Mouse (Mus musculus): ENCODE results near the gene Prrc2a. TPM values are rescaled to one million over a fixed set of nuclear protein-coding genes. Genes with fewer than 3 reads are reported as not detected.

Prrc2a gene
- polyA plus RNA-seq, 1 experiment, result 770 TPM

- DNase-seq, result no peak
- Histone ChIP-seq H3K27ac (ENCODE audit: control insufficient read depth, insufficient read depth, low read length) (no peak overlapping the region), H3K4me1 (replicated peaks; ENCODE audit: control insufficient read depth, insufficient read depth, low read length) (no peaks in the 10 kb centered on the region), H3K36me3 (ENCODE audit: control insufficient read depth, insufficient read depth, low read length) (peaks cover 91% of the 10 kb centered on the region), H3K4me3 (ENCODE audit: control insufficient read depth, insufficient read depth, low read length) (no peak overlapping the region), H3K27me3 (ENCODE audit: control insufficient read depth, insufficient read depth, low read length) (no peaks in the 10 kb centered on the region)
- WGBS, result 92% methylated on average over 5 of the region's 5 CpGs
- TF ChIP-seq CTCF (IDR thresholded peaks at IDR 0.05; ENCODE audit: borderline replicate concordance, control insufficient read depth, extremely low read depth, insufficient read depth, low read length, poor library complexity), result no peak
- TF ChIP-seq POLR2A (IDR thresholded peaks at IDR 0.05; ENCODE audit: control insufficient read depth, extremely low read depth, insufficient read depth, low read length, poor library complexity), result no peak
Measured at GRCm38 (mm10) chr17:35146139-35146538, 18.6 kb downstream of the Prrc2a start.

- Histone ChIP-seq H3K36me3 (ENCODE audit: control insufficient read depth, insufficient read depth, low read length) (peaks cover 85% of the 10 kb centered on the region), H3K4me1 (replicated peaks; ENCODE audit: control insufficient read depth, insufficient read depth, low read length) (no peaks in the 10 kb centered on the region), H3K27ac (ENCODE audit: control insufficient read depth, insufficient read depth, low read length) (no peak overlapping the region), H3K4me3 (ENCODE audit: control insufficient read depth, insufficient read depth, low read length) (no peak overlapping the region), H3K27me3 (ENCODE audit: control insufficient read depth, insufficient read depth, low read length) (no peaks in the 10 kb centered on the region)
- 95% methylated on average over 6 of the region's 6 CpGs for WGBS
- TF ChIP-seq CTCF (IDR thresholded peaks at IDR 0.05; ENCODE audit: borderline replicate concordance, control insufficient read depth, extremely low read depth, insufficient read depth, low read length, poor library complexity) (no peak), POLR2A (IDR thresholded peaks at IDR 0.05; ENCODE audit: control insufficient read depth, extremely low read depth, insufficient read depth, low read length, poor library complexity) (no peak)
- DNase-seq, result no peak
Measured at GRCm38 (mm10) chr17:35141971-35142370, 22.7 kb downstream of the Prrc2a start.

- H3K27me3 ChIP-seq (ENCODE audit: control insufficient read depth, insufficient read depth, low read length), result no peaks in the 10 kb centered on the region
- H3K4me1 ChIP-seq (replicated peaks; ENCODE audit: control insufficient read depth, insufficient read depth, low read length), result peaks cover 2% of the 10 kb centered on the region
- TF ChIP-seq CTCF (IDR thresholded peaks at IDR 0.05; ENCODE audit: borderline replicate concordance, control insufficient read depth, extremely low read depth, insufficient read depth, low read length, poor library complexity), result no peak
- 93% methylated on average over 16 of the region's 16 CpGs for WGBS
- H3K27ac ChIP-seq (ENCODE audit: control insufficient read depth, insufficient read depth, low read length), result no peak overlapping the region
- no peak for DNase-seq
- no peak overlapping the region for H3K4me3 ChIP-seq (ENCODE audit: control insufficient read depth, insufficient read depth, low read length)
- H3K36me3 ChIP-seq (ENCODE audit: control insufficient read depth, insufficient read depth, low read length), result peaks cover 71% of the 10 kb centered on the region
Measured at GRCm38 (mm10) chr17:35140490-35140996, 24.2 kb downstream of the Prrc2a start.

GRCm38 (mm10) chr17:35139269-35139668 lies 25.4 kb downstream of the Prrc2a start:
- H3K36me3 ChIP-seq (ENCODE audit: control insufficient read depth, insufficient read depth, low read length), result peaks cover 58% of the 10 kb centered on the region
- no peak overlapping the region for H3K27ac ChIP-seq (ENCODE audit: control insufficient read depth, insufficient read depth, low read length)
- no peaks in the 10 kb centered on the region for H3K27me3 ChIP-seq (ENCODE audit: control insufficient read depth, insufficient read depth, low read length)
- TF ChIP-seq CTCF (IDR thresholded peaks at IDR 0.05; ENCODE audit: borderline replicate concordance, control insufficient read depth, extremely low read depth, insufficient read depth, low read length, poor library complexity), result no peak
- no peak for TF ChIP-seq POLR2A (IDR thresholded peaks at IDR 0.05; ENCODE audit: control insufficient read depth, extremely low read depth, insufficient read depth, low read length, poor library complexity)
- peaks cover 4% of the 10 kb centered on the region for H3K4me1 ChIP-seq (replicated peaks; ENCODE audit: control insufficient read depth, insufficient read depth, low read length)
- H3K4me3 ChIP-seq (ENCODE audit: control insufficient read depth, insufficient read depth, low read length), result no peak overlapping the region
- no peak for DNase-seq
- WGBS, result 98% methylated on average over 3 of the region's 3 CpGs

- Histone ChIP-seq H3K27ac (ENCODE audit: control insufficient read depth, insufficient read depth, low read length) (no peak overlapping the region), H3K4me3 (ENCODE audit: control insufficient read depth, insufficient read depth, low read length) (peak overlapping the region; percentile 60), H3K36me3 (ENCODE audit: control insufficient read depth, insufficient read depth, low read length) (peaks cover 23% of the 10 kb centered on the region), H3K4me1 (replicated peaks; ENCODE audit: control insufficient read depth, insufficient read depth, low read length) (peaks cover 4% of the 10 kb centered on the region), H3K27me3 (ENCODE audit: control insufficient read depth, insufficient read depth, low read length) (no peaks in the 10 kb centered on the region)
- no peak for DNase-seq
- 0 out of 2 replicates have a peak, but pooled peaks have one; percentile 4 for TF ChIP-seq CTCF (IDR thresholded peaks at IDR 0.05; ENCODE audit: borderline replicate concordance, control insufficient read depth, extremely low read depth, insufficient read depth, low read length, poor library complexity)
- no peak for TF ChIP-seq POLR2A (IDR thresholded peaks at IDR 0.05; ENCODE audit: control insufficient read depth, extremely low read depth, insufficient read depth, low read length, poor library complexity)
- WGBS, result under 1% methylated on average over 43 of the region's 43 CpGs
Measured at GRCm38 (mm10) chr17:35135591-35136320, 28.9 kb downstream of the Prrc2a start.

GRCm38 (mm10) chr17:35134801-35135590 lies 29.7 kb downstream of the Prrc2a start, which contains the start of gene Bag6:
Gene Bag6, plus strand, starts transcription at chr17:35135178.
- Histone ChIP-seq H3K27ac (ENCODE audit: control insufficient read depth, insufficient read depth, low read length) (peak within 1 kb of the TSS; percentile 73), H3K36me3 (ENCODE audit: control insufficient read depth, insufficient read depth, low read length) (peaks cover 16% of the 10 kb centered on the region), H3K4me3 (ENCODE audit: control insufficient read depth, insufficient read depth, low read length) (peak within 1 kb of the TSS; percentile 60), H3K27me3 (ENCODE audit: control insufficient read depth, insufficient read depth, low read length) (no peaks in the 10 kb centered on the region), H3K4me1 (replicated peaks; ENCODE audit: control insufficient read depth, insufficient read depth, low read length) (peaks cover 4% of the 10 kb centered on the region)
- under 1% methylated on average over 66 of the region's 66 CpGs for WGBS
- TF ChIP-seq CTCF (IDR thresholded peaks at IDR 0.05; ENCODE audit: borderline replicate concordance, control insufficient read depth, extremely low read depth, insufficient read depth, low read length, poor library complexity) (0 out of 2 replicates have a peak, but pooled peaks have one; percentile 5), POLR2A (IDR thresholded peaks at IDR 0.05; ENCODE audit: control insufficient read depth, extremely low read depth, insufficient read depth, low read length, poor library complexity) (peak; percentile 74; the same call in 1 of the 2 replicates)
- DNase-seq, result peak; percentile 93
